Mouse (Mus musculus): ENCODE results near the gene Catsperd.

- TF ChIP-seq GATA1 (IDR thresholded peaks at IDR 0.05; ENCODE audit: low read length) (no peak), TAL1 (IDR thresholded peaks at IDR 0.05; ENCODE audit: low read length) (no peak)
Measured at GRCm38 (mm10) chr17:56588921-56589320, 39.0 kb upstream of the Catsperd start.

All from erythroblast, embryonic 14.5 days (primary cell).